Mouse (Mus musculus): ENCODE measurements at regions not wholly inside any gene's neighbourhood (a gene's known extent, or its start where the extent isn't known, plus 50 kb on each side); places are given as distances from the start of the nearest gene placed in this dataset.

DNA sequence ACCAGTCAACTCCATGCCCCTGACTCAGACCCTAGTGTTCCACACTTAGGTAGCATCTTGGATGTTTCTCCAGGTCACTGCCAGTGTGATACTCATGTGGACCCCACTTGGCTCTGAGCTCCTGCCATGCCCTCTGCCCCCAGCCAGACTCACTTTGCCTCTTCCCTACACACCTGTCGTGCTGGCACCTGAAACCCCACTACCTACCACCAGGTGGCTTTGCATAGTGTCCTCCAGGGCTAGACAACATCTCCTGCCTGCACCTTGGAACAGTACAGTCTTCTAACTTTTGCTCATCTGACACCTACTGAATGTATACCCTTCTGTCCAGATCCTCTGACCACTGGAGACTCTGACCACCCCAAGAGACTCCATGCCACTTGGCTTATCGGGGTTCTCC, 80.6 kb downstream of the Fam53a start:
- 84% methylated on average over 2 of the region's 2 CpGs for WGBS
- H3K27me3 ChIP-seq (ENCODE audit: control insufficient read depth, insufficient read depth, low read length), result peaks cover 18% of the 10 kb centered on the region

DNA sequence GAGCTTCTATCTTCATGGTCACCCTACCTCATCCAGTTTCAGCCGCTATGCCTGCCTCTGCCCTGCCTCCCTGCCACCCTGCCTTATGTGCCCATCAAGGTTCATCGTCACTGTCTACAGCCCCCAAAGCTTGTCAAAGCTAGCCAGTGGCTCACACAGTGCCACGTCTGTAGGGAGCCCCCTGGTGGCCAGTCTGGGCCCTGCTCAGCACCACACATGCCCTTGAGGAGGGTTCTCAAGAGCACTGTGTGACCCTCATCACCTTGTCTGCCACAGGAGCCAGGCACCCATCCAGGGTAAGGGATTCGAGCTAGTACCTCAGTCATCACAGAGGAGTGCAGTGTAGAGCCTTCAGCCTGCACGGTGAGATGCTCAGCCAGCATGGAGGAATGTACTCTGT, 86.1 kb downstream of the Fam53a start:
- no peak overlapping the region for H3K4me2 ChIP-seq (ENCODE audit: low read depth, low read length)
- peaks cover 14% of the 10 kb centered on the region; the same call in 1 of the 2 replicates for H3K4me1 ChIP-seq (ENCODE audit: control insufficient read depth, insufficient read depth, low read length)
- H3K36me3 ChIP-seq (ENCODE audit: control insufficient read depth, insufficient read depth, low read length), result no peaks in the 10 kb centered on the region
- no peak overlapping the region for H3K9ac ChIP-seq (replicated peaks; ENCODE audit: low read depth, low read length)
- WGBS, result 20% methylated on average over 5 of the region's 5 CpGs
- H3K9me3 ChIP-seq (ENCODE audit: control insufficient read depth, low read length), result no peaks in the 10 kb centered on the region
- peaks cover 32% of the 10 kb centered on the region for H3K27me3 ChIP-seq (ENCODE audit: control insufficient read depth, insufficient read depth, low read length)
- H3K4me3 ChIP-seq (ENCODE audit: low read depth, low read length), result no peak overlapping the region
- no peak overlapping the region for H3K27ac ChIP-seq (ENCODE audit: low read depth, low read length)
- ATAC-seq (ENCODE audit: low read depth), result peak; percentile 35; the same call in 1 of the 2 replicates

More for the DNA sequence above, 80.6 kb downstream of the Fam53a start:
- Histone ChIP-seq H3K4me2 (ENCODE audit: low read depth, low read length) (no peak overlapping the region), H3K27ac (ENCODE audit: low read depth, low read length) (no peak overlapping the region), H3K9me3 (ENCODE audit: control insufficient read depth, low read length) (no peaks in the 10 kb centered on the region), H3K36me3 (ENCODE audit: control insufficient read depth, insufficient read depth, low read length) (no peaks in the 10 kb centered on the region), H3K9ac (replicated peaks; ENCODE audit: low read depth, low read length) (no peak overlapping the region), H3K4me1 (ENCODE audit: control insufficient read depth, insufficient read depth, low read length) (0 out of 2 replicates have a peak, but pooled peaks cover 4% of the 10 kb centered on the region), H3K4me3 (ENCODE audit: low read depth, low read length) (no peak overlapping the region)
- ATAC-seq (ENCODE audit: low read depth), result no peak

- no peak overlapping the region for H3K4me2 ChIP-seq (ENCODE audit: low read depth, low read length)
- H3K9me3 ChIP-seq (ENCODE audit: control insufficient read depth, low read length), result no peaks in the 10 kb centered on the region
- no peaks in the 10 kb centered on the region for H3K36me3 ChIP-seq (ENCODE audit: control insufficient read depth, insufficient read depth, low read length)
- peaks cover 28% of the 10 kb centered on the region for H3K27me3 ChIP-seq (ENCODE audit: control insufficient read depth, insufficient read depth, low read length)
- H3K27ac ChIP-seq (ENCODE audit: low read depth, low read length), result no peak overlapping the region
- H3K9ac ChIP-seq (replicated peaks; ENCODE audit: low read depth, low read length), result no peak overlapping the region
- ATAC-seq (ENCODE audit: low read depth), result peak; percentile 18
- no peak overlapping the region for H3K4me3 ChIP-seq (ENCODE audit: low read depth, low read length)
- H3K4me1 ChIP-seq (ENCODE audit: control insufficient read depth, insufficient read depth, low read length), result peaks cover 14% of the 10 kb centered on the region; the same call in 1 of the 2 replicates
- 51% methylated on average over 3 of the region's 3 CpGs for WGBS
Observed at GRCm38 (mm10) chr5:33542643-33543042, 86.8 kb downstream of the Fam53a start.

GRCm38 (mm10) chr5:33542000-33542554, 87.4 kb downstream of the Fam53a start:
- H3K27me3 ChIP-seq (ENCODE audit: control insufficient read depth, insufficient read depth, low read length), result peaks cover 30% of the 10 kb centered on the region
- H3K27ac ChIP-seq (ENCODE audit: low read depth, low read length), result no peak overlapping the region
- H3K36me3 ChIP-seq (ENCODE audit: control insufficient read depth, insufficient read depth, low read length), result no peaks in the 10 kb centered on the region
- no peak overlapping the region for H3K4me3 ChIP-seq (ENCODE audit: low read depth, low read length)
- ATAC-seq (ENCODE audit: low read depth), result peak; percentile 55
- WGBS, result 22% methylated on average over 11 of the region's 11 CpGs
- H3K9ac ChIP-seq (replicated peaks; ENCODE audit: low read depth, low read length), result no peak overlapping the region
- H3K4me1 ChIP-seq (ENCODE audit: control insufficient read depth, insufficient read depth, low read length), result peaks cover 14% of the 10 kb centered on the region; the same call in 1 of the 2 replicates
- H3K4me2 ChIP-seq (ENCODE audit: low read depth, low read length), result no peak overlapping the region
- no peaks in the 10 kb centered on the region for H3K9me3 ChIP-seq (ENCODE audit: control insufficient read depth, low read length)

DNA sequence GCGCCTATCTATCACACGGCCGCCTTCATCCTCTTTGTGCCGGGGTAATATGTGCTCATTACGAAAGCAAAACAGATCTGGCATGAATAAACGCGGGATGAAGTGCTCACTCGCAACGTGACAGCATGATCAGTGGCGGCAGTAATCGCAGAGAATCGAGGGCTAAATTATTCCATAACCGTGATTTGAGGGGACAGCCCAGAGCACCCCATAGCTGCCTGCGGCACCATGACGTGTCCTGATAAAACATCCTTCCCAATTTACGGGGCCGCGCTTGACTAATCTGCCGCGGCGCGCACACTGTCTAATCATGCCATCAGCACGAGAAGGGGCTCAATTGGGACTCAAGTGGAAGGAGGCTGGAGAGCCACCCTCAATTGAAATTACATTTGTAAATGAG, 89.2 kb downstream of the Fam53a start:
- peaks cover 14% of the 10 kb centered on the region; the same call in 1 of the 2 replicates for H3K4me1 ChIP-seq (ENCODE audit: control insufficient read depth, insufficient read depth, low read length)
- H3K9me3 ChIP-seq (ENCODE audit: control insufficient read depth, low read length), result no peaks in the 10 kb centered on the region
- 22% methylated on average over 23 of the region's 23 CpGs for WGBS
- no peak overlapping the region for H3K9ac ChIP-seq (replicated peaks; ENCODE audit: low read depth, low read length)
- H3K36me3 ChIP-seq (ENCODE audit: control insufficient read depth, insufficient read depth, low read length), result no peaks in the 10 kb centered on the region
- ATAC-seq (ENCODE audit: low read depth), result 0 out of 2 replicates have a peak, but pooled peaks have one; percentile 16
- peak overlapping the region; percentile 33; the same call in 1 of the 2 replicates for H3K4me2 ChIP-seq (ENCODE audit: low read depth, low read length)
- no peak overlapping the region; the same call in 1 of the 2 replicates for H3K27ac ChIP-seq (ENCODE audit: low read depth, low read length)
- H3K27me3 ChIP-seq (ENCODE audit: control insufficient read depth, insufficient read depth, low read length), result peaks cover 38% of the 10 kb centered on the region
- H3K4me3 ChIP-seq (ENCODE audit: low read depth, low read length), result no peak overlapping the region

DNA sequence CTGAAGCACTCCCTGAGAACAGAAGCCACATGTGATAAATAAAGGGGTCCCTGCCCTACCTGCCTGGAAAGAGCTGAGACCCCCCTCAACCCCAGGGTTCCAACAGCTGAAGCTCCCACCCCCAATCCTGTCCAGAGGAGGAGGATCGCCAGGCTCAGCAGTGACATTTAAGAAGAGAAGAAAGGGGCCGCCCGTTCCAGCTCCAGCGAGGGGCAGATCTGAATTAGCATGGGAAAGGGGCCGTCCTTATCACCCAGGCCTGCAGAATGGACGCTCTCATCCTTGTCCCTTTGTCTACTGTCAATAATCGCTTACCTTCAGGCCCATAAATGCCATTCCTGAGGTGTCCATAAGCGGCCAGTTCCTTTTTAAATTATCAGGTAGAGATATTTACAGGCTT, 92.0 kb downstream of the Fam53a start:
- ATAC-seq (ENCODE audit: low read depth), result no peak
- Histone ChIP-seq H3K4me3 (ENCODE audit: low read depth, low read length) (no peak overlapping the region), H3K9ac (replicated peaks; ENCODE audit: low read depth, low read length) (no peak overlapping the region), H3K4me1 (ENCODE audit: control insufficient read depth, insufficient read depth, low read length) (peaks cover 22% of the 10 kb centered on the region), H3K9me3 (ENCODE audit: control insufficient read depth, low read length) (no peaks in the 10 kb centered on the region), H3K36me3 (ENCODE audit: control insufficient read depth, insufficient read depth, low read length) (no peaks in the 10 kb centered on the region), H3K27ac (ENCODE audit: low read depth, low read length) (no peak overlapping the region), H3K4me2 (ENCODE audit: low read depth, low read length) (no peak overlapping the region), H3K27me3 (ENCODE audit: control insufficient read depth, insufficient read depth, low read length) (peaks cover 34% of the 10 kb centered on the region)
- WGBS, result 5% methylated on average over 8 of the region's 8 CpGs

DNA sequence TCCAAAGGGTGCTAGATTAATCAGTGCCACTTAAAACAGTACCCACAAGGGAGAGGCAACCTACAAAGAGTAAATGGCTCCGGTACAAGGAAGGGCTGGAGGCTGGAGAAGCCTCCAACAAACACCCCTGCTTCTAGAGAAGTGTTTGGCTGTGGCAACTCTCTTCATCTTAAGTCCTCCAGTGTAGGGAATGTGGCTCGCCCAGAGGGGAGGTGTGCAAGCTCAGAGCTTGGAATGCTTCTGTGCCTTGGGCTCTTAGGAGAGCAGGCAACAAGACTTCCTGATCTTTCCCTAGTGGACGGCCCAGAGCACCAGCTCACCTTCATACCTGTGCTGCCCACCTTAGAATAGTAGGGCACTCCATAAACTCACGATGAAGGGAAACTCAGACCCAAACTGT, 92.4 kb downstream of the Fam53a start:
- Histone ChIP-seq H3K4me1 (ENCODE audit: control insufficient read depth, insufficient read depth, low read length) (peaks cover 18% of the 10 kb centered on the region), H3K4me2 (ENCODE audit: low read depth, low read length) (no peak overlapping the region), H3K9me3 (ENCODE audit: control insufficient read depth, low read length) (no peaks in the 10 kb centered on the region), H3K9ac (replicated peaks; ENCODE audit: low read depth, low read length) (no peak overlapping the region), H3K27ac (ENCODE audit: low read depth, low read length) (no peak overlapping the region), H3K4me3 (ENCODE audit: low read depth, low read length) (no peak overlapping the region), H3K36me3 (ENCODE audit: control insufficient read depth, insufficient read depth, low read length) (no peaks in the 10 kb centered on the region), H3K27me3 (ENCODE audit: control insufficient read depth, insufficient read depth, low read length) (peaks cover 36% of the 10 kb centered on the region)
- ATAC-seq (ENCODE audit: low read depth), result no peak
- 64% methylated on average over 4 of the region's 4 CpGs for WGBS

DNA sequence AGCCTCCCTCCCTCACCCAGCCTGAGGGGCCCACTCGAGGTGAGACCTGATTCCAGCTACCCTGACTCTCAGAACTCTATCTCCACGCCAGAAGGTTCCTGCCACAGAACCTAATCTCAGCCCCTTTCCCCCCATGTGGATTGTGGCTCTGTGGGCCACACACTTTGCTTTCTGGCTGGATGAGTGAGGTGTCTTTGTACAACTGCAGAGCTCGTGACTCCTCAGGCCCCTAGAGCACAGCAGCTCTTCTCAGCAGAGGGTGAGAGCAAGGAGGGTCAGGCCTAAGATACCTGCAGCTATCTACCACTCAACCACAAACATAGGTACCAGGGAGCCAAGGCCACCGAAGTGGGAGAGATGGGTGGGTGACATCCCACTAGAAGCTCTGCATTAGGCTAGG, 93.2 kb downstream of the Fam53a start:
- Histone ChIP-seq H3K36me3 (ENCODE audit: control insufficient read depth, insufficient read depth, low read length) (no peaks in the 10 kb centered on the region), H3K4me2 (ENCODE audit: low read depth, low read length) (no peak overlapping the region), H3K9ac (replicated peaks; ENCODE audit: low read depth, low read length) (no peak overlapping the region), H3K27me3 (ENCODE audit: control insufficient read depth, insufficient read depth, low read length) (peaks cover 37% of the 10 kb centered on the region), H3K9me3 (ENCODE audit: control insufficient read depth, low read length) (no peaks in the 10 kb centered on the region), H3K4me3 (ENCODE audit: low read depth, low read length) (no peak overlapping the region), H3K4me1 (ENCODE audit: control insufficient read depth, insufficient read depth, low read length) (peaks cover 17% of the 10 kb centered on the region), H3K27ac (ENCODE audit: low read depth, low read length) (no peak overlapping the region)
- no peak for ATAC-seq (ENCODE audit: low read depth)
- WGBS, result 65% methylated on average over 4 of the region's 4 CpGs

GRCm38 (mm10) chr5:33535145-33536010, 94.1 kb downstream of the Fam53a start:
- 7% methylated on average over 21 of the region's 21 CpGs for WGBS
- ATAC-seq (ENCODE audit: low read depth), result no peak
- no peak overlapping the region for H3K4me3 ChIP-seq (ENCODE audit: low read depth, low read length)
- H3K36me3 ChIP-seq (ENCODE audit: control insufficient read depth, insufficient read depth, low read length), result no peaks in the 10 kb centered on the region
- H3K27ac ChIP-seq (ENCODE audit: low read depth, low read length), result no peak overlapping the region
- H3K4me2 ChIP-seq (ENCODE audit: low read depth, low read length), result peak overlapping the region; percentile 28; the same call in 1 of the 2 replicates
- H3K4me1 ChIP-seq (ENCODE audit: control insufficient read depth, insufficient read depth, low read length), result peaks cover 17% of the 10 kb centered on the region
- H3K9me3 ChIP-seq (ENCODE audit: control insufficient read depth, low read length), result no peaks in the 10 kb centered on the region
- no peak overlapping the region for H3K9ac ChIP-seq (replicated peaks; ENCODE audit: low read depth, low read length)
- peaks cover 37% of the 10 kb centered on the region for H3K27me3 ChIP-seq (ENCODE audit: control insufficient read depth, insufficient read depth, low read length)
